Mouse (Mus musculus) inflammation-experienced regulatory T-cells, adult 6 months (primary cell): Measurements from ENCODE around the gene Tmem88b. TPM values are rescaled to one million over a fixed set of nuclear protein-coding genes. Genes with fewer than 3 reads are reported as not detected.
"Not testable (repeated sequence)": the region's sequence is repeated elsewhere in the genome, so short reads cannot be mapped to it uniquely, and the experiment has no call there.

Source experiments
- ATAC-seq: one replicate; pipeline ENCODE4 v1.8.0; 2017
- polyA plus RNA-seq, 3 experiments: library from polyadenylated mRNA; unstranded; fragments of 100-300 nt; shearing (Covaris generic); gene quantifications; one replicate each; pipeline ENCODE4 v1.2.1; 2017

The Tmem88b gene
- polyA plus RNA-seq = not detected

DNA sequence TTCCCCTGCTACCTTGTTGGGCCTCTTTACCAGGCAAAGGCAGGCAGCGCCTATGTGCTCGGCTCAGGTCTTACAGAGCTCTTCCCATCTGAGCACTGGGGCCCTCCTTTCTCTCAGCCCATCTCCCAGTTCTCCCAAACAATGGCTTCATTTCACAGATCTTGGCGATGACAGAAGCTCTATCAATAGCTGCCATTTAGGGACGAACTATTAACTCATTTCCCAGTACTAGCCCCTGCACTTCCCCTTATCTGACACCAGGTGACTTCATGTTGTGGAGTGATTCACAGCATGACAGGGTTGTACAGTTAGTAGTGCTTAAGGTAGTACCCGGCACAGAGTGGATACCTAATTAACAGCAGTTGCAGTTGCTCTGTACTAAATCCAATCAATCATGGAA, at the start of gene Tmem88b:
Gene Tmem88b, minus strand, starts transcription at position 56 of the 400 bp plus-strand sequence.
- ATAC-seq = no peak

DNA sequence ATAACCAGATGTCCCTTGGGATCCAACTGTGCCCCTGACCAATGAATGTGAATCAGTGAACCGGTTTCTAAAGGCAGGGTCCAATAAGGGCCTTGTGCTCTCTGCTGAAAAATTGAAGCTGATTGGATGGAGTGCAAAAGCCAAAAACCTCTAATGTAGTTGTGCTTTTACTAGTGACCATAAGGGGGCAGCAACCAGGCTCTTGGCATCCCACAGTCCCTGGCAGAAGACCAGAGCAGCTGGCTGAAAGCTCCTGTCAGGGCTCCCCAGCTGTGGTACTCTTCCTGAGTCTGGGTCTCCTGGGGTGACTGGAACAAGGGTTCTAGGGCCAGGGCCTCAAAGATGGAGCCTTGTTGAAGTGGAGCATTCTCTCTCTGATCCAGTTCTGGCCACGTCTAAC, 48.2 kb upstream of the Tmem88b start:
- ATAC-seq = peak; percentile 53

DNA sequence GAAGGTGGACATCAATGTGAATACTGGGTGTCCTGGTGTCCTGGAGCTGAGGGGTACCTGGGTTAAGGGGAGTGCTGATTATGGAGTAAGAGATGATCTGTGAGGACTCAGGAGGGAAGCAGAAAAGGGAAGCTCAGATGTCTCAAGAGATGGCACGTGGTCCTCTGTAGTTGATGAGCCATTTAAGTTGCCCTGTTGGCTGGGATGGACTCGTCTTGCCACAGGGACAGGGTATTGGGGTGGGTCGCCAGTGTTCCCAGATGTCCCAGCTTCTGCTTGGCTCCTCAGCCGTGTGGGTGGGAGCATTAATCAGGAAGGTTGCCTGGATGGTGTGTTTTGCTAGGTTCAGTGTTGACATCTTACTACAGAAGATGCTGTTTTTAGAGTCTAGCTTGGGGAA, 47.6 kb upstream of the Tmem88b start:
- ATAC-seq = no peak

DNA sequence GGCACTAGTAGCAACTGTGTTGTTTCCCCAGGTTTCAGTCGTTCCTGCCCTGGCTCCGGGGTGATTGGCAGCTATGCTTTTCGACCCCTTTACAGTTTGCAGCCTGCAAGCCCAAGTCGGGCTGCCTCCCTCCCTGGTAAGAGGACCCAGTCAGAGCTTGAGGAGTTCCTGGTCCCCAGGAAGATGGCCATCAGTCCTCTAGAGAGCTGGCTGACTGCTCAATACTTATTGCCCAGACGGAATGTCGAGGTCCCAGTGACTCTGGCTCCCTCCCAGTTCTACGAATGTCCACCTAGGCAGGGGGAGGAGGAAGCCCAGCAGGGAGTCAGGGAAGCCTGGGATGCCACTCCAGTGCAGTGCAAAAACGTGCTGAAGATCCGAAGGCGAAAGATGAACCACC, 46.6 kb upstream of the Tmem88b start:
- ATAC-seq = no peak

DNA sequence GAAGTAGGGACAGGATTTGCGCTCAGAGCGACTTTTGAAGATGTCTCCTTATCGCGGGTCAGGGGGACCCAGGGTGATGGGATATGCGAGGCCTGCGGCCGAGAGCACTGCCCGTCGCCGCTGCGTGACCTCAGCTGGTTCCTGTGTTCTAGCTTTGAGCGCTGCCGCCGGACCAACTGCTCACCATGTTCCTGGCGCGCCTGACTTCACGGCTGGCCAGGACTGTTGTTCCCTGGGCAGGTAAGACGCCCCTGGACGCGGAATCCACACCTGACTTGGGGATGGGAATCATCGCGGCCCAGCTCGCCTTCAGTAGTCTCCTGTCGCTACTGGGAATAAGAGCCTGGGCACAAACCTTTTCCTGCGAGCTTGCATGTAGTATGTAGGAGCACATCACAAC, 46.2 kb upstream of the Tmem88b start:
- ATAC-seq = peak; percentile 17

DNA sequence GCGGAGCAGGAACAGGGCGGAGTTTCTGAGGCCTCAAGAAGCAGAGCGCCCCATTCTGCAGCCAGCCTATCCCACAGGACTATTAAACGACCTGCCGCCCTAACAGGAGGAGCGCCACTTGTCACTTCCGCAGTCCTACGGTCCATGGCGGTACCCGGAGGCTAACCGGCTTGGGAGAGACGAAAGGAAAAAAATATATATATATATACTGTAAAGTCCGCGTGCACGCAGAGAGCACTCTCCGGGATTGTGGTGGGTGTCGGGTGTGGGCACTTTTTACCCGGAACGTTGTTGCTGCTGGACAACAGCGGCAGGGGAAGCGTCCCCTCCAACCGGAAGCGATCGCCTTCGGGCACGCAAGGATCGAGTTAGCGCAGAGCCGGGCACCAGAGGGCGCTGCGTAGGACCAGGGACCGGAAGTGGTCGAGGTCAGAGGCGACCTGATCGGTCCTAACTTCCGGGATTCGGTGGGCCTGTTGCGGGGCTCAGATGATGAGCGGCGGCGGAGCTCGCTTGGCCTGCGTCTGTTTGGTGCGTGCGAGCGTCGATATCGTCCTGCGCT, 45.6 kb upstream of the Tmem88b start, which contains the start of gene Aurkaip1:
Gene Aurkaip1, plus strand, starts transcription at position 68 of the 562 bp plus-strand sequence.
- ATAC-seq = peak; percentile 84

DNA sequence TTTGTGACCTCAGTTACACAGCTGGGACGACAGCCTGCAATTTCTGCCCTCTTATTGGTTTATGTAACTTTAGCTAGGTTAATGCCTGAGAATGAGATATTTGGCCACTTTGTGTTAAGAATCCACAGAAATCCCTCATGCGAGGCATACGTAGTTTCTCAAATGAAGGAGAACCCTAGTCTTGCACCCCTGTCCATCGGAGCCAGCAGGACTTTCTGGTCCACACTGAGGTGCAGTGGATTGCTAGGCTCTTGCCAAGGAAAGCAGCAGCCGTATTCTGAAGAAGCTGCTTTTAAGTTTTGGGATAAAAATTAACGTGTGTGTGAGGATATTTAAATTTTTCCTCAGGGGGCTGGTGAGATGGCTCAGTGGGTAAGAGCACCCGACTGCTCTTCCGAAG, 44.9 kb upstream of the Tmem88b start:
- no peak for ATAC-seq

DNA sequence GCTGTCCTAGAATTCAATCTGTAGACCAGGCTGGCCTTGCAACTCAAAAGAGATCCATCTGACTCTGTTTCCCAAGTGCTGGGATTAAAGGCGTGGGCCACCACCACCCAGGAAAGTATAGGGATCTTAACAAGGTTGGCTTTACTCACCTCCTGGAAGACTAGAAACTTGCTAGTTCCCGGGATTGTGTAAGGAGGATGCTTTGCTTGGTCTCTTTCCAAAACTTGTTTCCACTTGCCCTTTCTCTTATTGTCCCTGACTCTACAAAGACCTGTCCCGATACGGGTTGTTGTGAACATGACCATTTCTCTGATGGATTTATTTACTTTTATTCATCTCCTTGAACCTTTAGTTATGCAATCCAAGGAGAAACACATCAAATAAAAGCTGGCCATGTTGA, 44.2 kb upstream of the Tmem88b start:
- no peak for ATAC-seq

DNA sequence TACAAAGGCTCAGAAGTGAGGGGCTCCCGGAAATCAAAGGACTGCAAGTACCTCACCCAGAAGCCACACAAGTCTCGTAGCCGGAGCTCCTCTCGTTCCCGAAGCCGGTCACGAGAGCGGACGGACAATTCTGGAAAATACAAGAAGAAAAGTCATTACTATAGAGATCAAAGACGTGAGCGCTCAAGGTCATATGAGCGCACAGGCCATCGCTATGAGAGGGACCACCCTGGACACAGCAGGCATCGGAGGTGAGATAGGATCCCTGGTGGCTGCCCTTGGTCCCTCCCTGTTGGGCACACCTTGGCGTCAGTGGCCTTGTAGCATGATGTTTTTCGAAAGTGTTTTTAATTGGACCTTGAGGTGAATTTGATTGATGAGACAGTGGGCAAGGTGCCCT, 37.8 kb upstream of the Tmem88b start:
- ATAC-seq = no peak

DNA sequence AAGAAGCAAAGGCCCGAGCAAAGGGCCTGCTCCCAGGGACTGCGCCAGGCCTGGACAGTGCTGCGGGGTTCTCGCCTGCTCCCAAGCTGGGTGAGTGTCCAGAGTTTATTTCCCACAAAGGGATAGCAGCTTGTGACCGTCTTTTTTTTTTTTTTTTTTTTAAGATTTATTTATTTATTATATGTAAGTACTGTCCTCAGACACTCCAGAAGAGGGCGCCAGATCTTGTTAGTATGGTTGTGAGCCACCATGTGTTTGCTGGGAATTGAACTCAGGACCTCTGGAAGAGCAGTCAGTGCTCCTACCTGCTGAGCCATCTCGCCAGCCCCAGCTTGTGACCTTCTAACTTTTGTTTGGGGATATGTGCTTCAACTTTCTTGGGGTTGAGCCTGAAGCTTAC, 35.4 kb upstream of the Tmem88b start:
- ATAC-seq = no peak

DNA sequence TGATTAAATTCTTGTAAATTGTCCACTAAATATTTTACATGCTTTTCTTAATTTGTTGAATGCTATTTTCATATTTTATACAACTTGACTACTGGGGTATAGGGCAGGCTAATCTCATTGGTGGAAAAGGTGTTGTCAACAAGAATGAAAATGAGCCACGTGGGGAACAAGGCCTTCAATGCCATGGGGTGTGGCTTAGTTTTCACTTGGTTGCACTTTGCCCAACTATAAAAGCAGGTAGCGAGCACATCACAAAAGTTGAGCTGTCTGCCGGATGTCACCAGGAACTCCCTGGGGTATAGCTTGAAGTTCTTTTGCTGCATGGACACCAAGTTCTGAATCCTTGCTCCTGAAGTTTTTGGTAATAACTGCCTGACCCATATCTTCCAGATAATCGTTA, 31.9 kb upstream of the Tmem88b start:
- no peak for ATAC-seq

DNA sequence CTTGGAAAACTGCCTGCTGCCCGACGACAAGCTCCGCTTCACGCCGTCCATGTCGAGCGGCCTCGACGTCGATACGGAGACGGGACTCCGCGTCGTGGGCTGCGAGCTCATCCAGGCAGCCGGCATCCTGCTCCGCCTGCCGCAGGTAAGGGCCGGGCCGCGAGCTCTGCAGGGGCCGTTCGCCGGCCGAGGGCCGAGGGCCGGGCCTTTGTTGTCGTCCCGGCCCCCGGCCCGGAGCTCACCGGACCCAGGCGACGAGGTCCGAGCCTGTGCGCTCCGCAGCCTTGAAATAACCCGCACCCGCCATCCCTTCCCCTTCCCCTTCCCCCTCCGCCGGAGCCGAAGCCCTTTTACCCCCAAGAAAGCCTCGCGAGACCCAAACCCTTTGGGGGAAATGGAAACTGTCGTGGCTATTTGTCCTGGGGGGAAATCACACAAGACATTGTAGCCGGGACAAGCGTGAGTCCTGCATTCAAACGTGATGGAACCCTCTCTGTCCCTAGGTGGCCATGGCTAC, 27.0 kb upstream of the Tmem88b start:
- ATAC-seq = peak; percentile 12

DNA sequence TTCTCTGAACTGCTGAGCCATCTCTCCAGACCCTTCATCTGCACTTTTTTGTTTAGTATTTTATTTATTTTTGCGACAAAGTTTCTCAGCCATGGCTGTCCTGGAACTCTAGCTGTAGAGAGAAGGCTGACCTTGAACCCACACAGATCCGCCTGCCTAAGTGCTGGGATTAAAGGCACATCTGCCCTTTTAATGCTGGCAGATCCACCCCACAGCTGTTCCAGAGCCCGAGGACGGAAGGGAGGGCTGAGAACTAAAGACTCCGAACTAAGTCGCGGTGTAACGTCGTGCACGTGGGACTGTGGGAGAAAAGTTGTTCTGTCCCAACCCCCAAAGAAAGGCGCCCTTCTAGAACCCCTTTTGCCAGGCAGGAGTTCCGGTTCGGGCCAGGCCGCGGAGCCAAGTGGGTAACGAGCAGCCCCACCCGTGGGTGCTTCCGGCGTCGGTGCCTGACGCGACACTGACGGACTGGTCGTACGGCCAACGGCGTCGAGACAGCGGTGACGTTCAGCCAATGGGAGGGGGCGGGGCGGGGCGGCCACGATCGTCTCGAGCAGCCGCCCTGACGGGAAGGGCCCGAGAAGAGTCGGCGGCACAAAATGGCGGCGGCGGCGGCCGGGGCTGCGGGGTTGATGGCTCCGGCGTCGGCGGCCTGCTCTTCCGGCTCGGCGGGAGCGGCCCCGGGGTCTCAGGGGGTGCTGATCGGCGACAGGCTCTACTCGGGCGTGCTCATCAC, 26.4 kb upstream of the Tmem88b start, which contains the start of gene Ccnl2:
Gene Ccnl2, plus strand, starts transcription at position 561 of the 736 bp plus-strand sequence.
- ATAC-seq = peak; percentile 99

DNA sequence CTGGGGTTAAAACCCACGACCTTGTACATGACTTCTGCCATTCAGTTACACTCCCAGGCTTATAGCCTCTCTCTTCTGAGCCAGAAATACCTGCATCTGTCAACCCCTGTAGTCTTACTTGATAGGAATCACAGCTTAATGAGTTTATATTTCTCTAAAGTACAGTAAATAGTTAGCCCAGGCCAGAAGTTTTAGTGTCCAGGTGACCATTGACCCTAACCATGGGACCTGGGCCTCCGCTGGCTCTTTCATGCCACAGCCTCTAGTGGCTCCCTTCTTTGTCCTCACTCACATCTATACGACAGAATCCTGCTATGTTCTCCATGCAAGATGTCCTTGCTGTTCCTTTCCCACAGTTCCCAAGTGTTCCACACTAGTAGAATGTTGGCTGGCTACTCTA, 22.2 kb upstream of the Tmem88b start:
- ATAC-seq = no peak

DNA sequence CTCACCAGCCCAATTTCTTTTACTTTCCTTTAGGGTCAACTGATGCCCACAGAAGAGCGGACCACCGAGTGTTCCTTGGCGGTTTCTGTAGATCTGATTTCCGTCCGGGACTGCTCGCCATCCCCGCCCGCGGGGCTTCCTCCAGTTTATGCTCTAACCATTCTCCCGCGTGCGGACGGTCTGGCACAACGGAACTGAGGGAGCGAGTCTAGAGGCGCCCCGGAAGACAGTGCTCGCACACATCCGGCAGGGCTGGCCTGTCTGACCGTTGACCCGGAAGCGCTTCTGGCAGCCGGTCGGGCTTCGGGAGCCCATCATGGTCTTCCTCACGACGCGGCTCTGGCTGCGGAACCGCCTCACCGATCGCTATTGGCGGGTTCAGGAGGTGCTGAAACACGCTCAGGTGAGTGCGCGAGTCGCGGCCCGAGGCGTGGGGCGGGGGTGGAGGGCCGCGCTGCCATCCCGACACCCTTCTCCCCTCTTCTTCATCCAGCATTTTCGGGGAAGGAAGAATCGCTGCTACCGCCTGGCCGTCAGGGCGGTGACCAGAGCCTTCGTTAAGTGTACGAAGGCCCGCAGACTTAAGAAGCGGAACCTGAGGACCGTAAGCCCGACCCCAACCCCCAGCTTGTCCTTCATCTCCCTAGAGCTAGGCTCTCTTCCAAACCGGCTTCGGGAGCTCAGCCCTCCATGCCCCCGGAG, 17.8 kb upstream of the Tmem88b start:
- peak; percentile 94 for ATAC-seq

DNA sequence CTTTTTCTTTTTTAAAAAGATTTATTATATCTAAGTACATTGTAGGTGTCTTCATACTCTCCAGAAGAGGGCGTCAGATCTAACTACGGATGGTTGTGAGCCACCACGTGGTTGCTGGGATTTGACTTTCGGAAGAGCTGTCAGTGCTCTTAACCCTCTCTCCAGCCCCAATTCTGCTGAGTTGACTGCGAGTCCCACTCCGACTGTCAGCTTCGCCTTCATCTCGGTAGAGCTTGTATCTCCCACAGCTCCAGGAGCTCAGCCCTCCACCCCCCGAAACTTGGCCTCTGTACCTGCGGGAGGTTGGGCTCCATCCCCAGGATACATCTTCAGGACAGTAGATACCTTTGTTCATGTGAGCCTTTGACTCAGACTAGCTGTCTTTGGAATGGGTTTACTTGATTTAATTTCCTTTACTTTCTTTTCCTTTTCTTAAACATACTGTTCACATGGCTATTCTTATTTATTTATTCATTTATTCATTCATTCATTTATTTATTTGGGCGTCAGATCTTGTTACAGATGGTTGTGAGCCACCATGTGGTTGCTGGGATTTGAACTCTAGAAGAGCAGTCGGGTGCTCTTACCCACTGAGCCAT, 17.2 kb upstream of the Tmem88b start, which contains the start of gene Mrpl20:
Gene Mrpl20, plus strand, starts transcription at position 138 of the 599 bp plus-strand sequence.
- ATAC-seq = peak; percentile 57

DNA sequence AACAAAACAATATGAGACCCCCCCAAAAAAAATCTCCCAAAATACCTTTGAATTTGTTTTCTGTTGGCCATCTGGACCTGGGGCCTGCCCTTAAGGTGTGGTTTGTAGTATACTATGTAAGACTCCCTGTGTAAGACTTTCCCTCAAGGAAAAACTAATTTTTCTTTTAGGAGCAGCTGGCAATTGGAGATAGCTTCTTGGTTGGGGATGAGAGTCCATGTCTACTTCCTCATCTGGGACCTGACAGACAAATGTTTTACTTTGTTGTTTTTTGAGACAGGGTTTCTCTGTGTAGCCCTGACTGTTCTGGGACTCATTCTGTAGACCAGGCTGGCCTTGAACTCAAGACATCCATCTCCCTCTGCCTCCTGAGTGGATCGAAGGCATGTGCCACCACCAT, 16.4 kb upstream of the Tmem88b start:
- no peak for ATAC-seq

DNA sequence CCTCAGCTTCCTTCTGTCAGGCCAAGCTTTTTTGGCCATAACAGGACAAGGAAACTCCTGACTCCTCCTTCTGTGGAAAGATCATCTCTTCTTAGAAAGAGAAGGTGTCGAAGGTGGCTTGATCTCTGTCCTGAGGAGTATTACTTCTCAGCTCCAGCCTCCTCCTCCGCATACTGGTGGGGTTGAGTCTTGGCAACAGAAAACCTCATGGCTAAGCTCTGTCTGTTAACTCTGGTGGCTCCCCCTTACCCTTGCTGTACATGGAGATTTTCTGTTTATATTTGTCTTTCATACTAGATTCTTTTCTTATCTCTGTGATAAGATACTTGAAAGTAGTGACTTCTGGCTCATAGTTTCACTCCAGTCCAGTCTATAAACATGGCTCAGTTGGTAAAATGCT, 8.1 kb upstream of the Tmem88b start:
- ATAC-seq = no peak

DNA sequence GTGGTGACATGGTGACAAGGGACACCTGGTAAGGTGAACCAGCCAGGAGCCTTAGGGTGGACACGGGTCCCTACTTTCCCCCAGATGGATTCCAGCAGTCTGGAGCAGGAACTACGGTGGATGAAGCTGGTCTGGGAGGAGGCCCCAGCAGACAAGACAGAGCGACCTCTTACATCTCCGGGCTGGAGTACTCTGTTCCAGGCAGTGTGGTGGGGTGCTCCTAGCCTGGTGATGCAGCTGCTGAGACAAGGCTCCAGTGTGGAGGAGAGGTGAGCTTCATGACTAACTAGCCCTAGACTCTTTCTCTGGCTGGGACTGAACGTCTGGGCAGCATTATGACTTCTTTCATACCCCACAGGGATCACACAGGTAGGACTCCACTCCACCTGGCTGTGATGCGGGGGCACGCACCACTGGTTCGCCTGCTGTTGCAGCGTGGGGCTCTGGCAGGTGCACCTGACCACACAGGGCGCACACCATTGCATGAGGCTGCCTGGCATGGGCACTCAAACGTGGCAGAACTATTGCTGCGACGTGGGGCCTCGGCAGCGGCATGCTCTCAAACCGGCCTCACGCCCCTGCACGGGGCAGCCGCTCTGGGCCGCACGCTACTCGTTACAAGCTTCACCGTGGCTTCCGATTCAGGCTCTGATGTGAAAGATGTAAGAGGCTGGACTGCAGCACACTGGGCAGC, 5.7 kb upstream of the Tmem88b start:
- ATAC-seq = no peak

DNA sequence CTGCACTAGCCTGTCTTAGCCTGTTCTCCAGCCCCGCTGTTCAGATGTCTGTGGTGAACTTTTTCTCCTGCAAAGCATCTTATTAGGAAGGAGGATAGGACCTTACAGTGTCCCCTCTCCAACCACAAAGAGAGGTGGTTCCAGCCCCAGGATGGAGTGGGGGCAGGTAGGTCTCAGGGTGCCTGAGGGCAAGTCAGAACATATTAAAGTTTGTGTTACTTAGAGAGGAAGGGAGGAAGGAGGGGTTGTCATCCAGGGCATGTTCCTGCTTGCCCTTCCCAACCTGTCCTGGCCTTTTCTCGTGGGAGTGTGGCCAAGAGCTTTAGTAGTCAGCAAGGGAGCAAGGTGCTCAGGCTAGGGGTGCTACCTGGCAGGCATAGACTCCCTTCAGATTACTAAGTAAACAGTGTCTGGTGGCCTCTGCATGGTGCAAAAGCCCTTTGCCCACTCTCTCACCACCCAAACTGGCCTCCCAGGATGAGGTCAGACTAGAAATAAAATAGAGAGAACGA, 5.0 kb upstream of the Tmem88b start:
- no peak for ATAC-seq

DNA sequence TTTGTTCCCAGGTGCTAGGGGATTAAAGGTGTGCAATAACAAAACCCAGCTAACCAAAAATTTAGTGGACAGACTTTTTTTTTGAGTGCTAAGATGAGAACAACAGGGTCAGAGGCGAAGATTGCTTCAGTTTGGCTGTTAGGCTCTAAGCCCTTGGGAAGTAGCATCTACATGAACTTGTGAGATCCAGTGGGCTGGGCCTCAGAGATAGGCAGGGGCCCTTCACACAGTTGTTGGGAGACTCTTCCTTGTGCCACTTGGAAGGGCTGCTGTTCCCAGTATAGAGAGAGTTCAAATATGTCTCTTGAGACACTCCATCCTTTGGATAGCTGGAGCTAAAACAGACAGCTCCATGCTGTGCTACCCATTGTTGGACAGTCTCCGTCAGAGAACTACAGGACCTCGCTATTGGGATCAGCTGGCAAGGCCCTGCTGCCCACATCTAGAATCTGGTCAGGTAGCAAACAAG, 4.4 kb upstream of the Tmem88b start, which contains the start of gene Ankrd65:
Gene Ankrd65, plus strand, starts transcription at position 419 of the 469 bp plus-strand sequence.
- no peak for ATAC-seq

DNA sequence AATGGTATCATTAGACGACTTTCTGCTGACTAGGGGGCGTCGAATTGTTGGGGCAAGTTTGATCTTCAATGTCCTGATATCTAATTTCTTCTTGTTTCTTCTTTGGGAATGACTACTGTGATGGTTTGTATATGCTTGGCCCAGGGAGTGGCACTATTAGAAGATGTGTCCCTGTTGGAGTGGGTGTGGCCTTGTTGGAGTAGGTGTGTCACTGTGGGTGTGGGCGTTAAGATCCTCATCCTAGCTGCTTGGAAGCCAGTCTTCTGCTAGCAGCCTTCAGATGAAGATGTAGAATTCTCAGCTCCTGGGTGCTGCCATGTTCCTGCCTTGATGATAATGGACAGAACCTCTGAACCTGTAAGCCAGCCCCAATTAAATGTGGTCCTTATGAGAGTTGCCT, 3.2 kb upstream of the Tmem88b start:
- ATAC-seq = not testable (repeated sequence)
